Mouse (Mus musculus) CD4-positive, CD25-positive, alpha-beta regulatory T cell, adult 9 weeks (primary cell): ENCODE results near the gene Fblim1. TPM values are rescaled to one million over a fixed set of nuclear protein-coding genes. Genes with fewer than 3 reads are reported as not detected.

Source experiments
- polyA plus RNA-seq: library from polyadenylated mRNA; unstranded; fragments of 100-300 nt; shearing (Covaris generic); gene quantifications from one replicate; pipeline ENCODE4 v1.2.1, GENCODE M21; 2017

Gene Fblim1
- polyA plus RNA-seq = not detected

GRCm38 (mm10) chr4:141605861-141606260, at the start of gene Fblim1:
TSS of gene Fblim1 (minus strand) at chr4:141606096.

GRCm38 (mm10) chr4:141623666-141624065, 17.8 kb upstream of the Fblim1 start, which contains the start of gene Slc25a34:
TSS of gene Slc25a34 (minus strand) at chr4:141623821.

DNA sequence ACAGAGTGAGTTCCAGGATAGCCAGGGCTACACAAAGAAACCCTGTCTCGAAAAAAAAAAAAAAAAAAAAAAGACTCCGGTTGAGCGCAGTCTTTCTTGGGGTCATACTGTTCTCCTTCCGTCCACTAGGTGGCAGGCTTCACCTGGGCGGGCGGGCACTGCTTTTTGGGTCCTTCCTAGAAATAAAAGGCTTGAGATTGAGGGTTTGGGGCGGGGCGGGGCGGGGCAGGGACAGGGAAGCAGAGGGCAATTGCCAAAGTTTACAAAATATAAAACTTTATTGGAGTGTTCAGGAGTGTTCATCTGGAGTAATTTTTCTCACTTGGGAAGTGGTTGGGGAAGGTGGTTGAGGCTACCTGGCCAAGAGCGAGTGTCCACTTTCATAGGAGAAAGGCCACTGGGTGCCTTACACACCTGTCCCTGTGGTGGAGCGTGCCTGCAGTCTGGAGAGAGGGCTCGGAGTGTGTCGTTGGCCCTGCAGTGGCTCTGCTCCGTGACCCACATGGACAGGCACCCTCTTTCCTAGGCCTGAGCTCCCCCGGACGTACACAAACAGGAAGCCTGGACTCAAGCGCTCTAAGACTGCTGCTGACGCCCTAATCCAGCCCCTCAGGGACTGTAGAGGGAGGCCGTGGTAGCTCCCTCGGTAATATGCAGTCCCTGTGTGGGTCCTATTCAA, 12.8 kb upstream of the Fblim1 start, which contains the start of gene Tmem82:
Tmem82 (minus strand) TSS at position 69 of the 679 bp plus-strand sequence.

DNA sequence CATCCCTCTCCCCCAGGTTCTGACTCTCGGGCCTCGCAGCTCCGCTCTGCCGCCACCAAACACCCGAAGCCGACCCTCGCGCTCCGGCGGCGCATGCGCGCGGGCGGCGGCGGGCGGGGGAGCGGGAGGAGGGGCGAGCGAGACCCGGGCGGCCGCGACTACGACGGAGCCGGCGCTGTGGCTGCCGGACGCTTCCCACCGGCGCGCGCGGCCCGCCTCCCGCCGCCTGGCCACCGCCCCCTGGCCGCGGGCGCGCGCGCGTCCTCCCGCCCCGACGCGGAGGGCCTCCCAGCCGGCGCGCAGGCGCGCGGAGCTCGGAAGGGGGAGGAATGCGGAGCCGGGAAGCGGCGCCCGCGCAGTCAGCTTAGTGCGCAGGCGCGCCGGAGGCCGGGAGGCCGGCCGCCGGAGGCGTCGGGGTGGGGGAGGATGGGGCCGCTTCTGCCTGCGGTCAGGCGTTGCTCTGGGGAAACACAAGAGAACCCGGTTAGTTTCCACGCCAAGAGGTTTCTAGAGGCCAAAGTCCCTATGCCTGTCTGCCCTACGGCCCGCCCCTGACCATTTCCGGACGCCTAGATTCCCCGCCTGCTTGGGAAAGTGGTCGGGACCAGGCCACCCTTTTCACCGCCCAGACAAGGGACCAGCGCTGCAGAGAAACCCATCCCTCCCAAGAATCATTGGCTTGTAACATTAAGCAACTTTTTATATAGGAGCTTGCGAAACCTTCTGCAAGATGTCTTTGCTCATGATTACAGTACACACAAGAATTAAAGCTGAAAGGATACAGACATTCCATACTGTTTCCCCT, 67.3 kb downstream of the Fblim1 start, which contains the start of gene Spen:
Spen (minus strand) TSS at position 190 of the 805 bp plus-strand sequence.

Other genes starting within 250 kb of the Fblim1 start
- gene Fam131c, start 237.9 kb downstream of the Fblim1 start, polyA plus RNA-seq = not detected
- not detected for gene Clcnka, start 207.4 kb downstream of the Fblim1 start, polyA plus RNA-seq
- gene Clcnkb, start 190.1 kb downstream of the Fblim1 start, polyA plus RNA-seq = not detected
- not detected for gene Hspb7, start 185.3 kb downstream of the Fblim1 start, polyA plus RNA-seq
- not detected for gene Srarp, start 170.0 kb downstream of the Fblim1 start, polyA plus RNA-seq
- 42.6 TPM for gene Zbtb17, start 161.4 kb downstream of the Fblim1 start, polyA plus RNA-seq
- gene Spen, start 67.5 kb downstream of the Fblim1 start, polyA plus RNA-seq = 7.7 TPM
- 0.17 TPM for gene Tmem82, start 12.5 kb upstream of the Fblim1 start, polyA plus RNA-seq
- gene Slc25a34, start 17.7 kb upstream of the Fblim1 start, polyA plus RNA-seq = 0.10 TPM
- gene Plekhm2, start 58.8 kb upstream of the Fblim1 start, polyA plus RNA-seq = 5.8 TPM
- gene Rsc1a1, start 79.5 kb upstream of the Fblim1 start, polyA plus RNA-seq = not detected
- gene Ddi2, start 117.3 kb upstream of the Fblim1 start, polyA plus RNA-seq = 4.7 TPM
- gene Agmat, start 140.6 kb upstream of the Fblim1 start, polyA plus RNA-seq = not detected
- gene Dnajc16, start 184.8 kb upstream of the Fblim1 start, polyA plus RNA-seq = 5.1 TPM
- 18.5 TPM for gene Casp9, start 187.5 kb upstream of the Fblim1 start, polyA plus RNA-seq
- not detected for gene Cela2a, start 220.1 kb upstream of the Fblim1 start, polyA plus RNA-seq
- gene Ctrc, start 240.3 kb upstream of the Fblim1 start, polyA plus RNA-seq = not detected